Mouse (Mus musculus) thymus, postnatal 14 days (tissue): ENCODE measurements around the gene Nrxn1.

ENCODE experiments used
- DNase-seq: peaks from one replicate; pipeline ENCODE4 v3.0.0; 2021

Gene Nrxn1

GRCm38 (mm10) chr17:90962904-90963531 lies 129.9 kb downstream of the Nrxn1 start:
- no peak for DNase-seq

- DNase-seq, result no peak
Measured at GRCm38 (mm10) chr17:90955221-90955620, 137.7 kb downstream of the Nrxn1 start.

GRCm38 (mm10) chr17:90934929-90935328 lies 157.9 kb downstream of the Nrxn1 start:
- DNase-seq, result no peak

GRCm38 (mm10) chr17:90913320-90913719 lies 179.6 kb downstream of the Nrxn1 start:
- DNase-seq, result no peak

GRCm38 (mm10) chr17:90912746-90913145 lies 180.1 kb downstream of the Nrxn1 start:
- DNase-seq, result no peak

- no peak for DNase-seq
Measured at GRCm38 (mm10) chr17:90912341-90912740, 180.5 kb downstream of the Nrxn1 start.

- no peak for DNase-seq
Measured at GRCm38 (mm10) chr17:90906118-90907093, 186.5 kb downstream of the Nrxn1 start.

GRCm38 (mm10) chr17:90905143-90905542 lies 187.7 kb downstream of the Nrxn1 start:
- DNase-seq, result no peak

GRCm38 (mm10) chr17:90892327-90893259 lies 200.3 kb downstream of the Nrxn1 start:
- no peak for DNase-seq

GRCm38 (mm10) chr17:90891711-90892110 lies 201.2 kb downstream of the Nrxn1 start:
- no peak for DNase-seq

GRCm38 (mm10) chr17:90857225-90857624 lies 235.6 kb downstream of the Nrxn1 start:
- DNase-seq, result no peak

GRCm38 (mm10) chr17:90843876-90844275 lies 249.0 kb downstream of the Nrxn1 start:
- no peak for DNase-seq

- no peak for DNase-seq
Measured at GRCm38 (mm10) chr17:90843072-90843611, 249.7 kb downstream of the Nrxn1 start.

GRCm38 (mm10) chr17:90837022-90837414 lies 255.9 kb downstream of the Nrxn1 start:
- no peak for DNase-seq

GRCm38 (mm10) chr17:90836154-90837021 lies 256.5 kb downstream of the Nrxn1 start:
- no peak for DNase-seq

- DNase-seq, result no peak
Measured at GRCm38 (mm10) chr17:90818340-90818739, 274.5 kb downstream of the Nrxn1 start.

- DNase-seq, result no peak
Measured at GRCm38 (mm10) chr17:90817898-90818297, 275.0 kb downstream of the Nrxn1 start.

- DNase-seq, result no peak
Measured at GRCm38 (mm10) chr17:90815306-90815705, 277.6 kb downstream of the Nrxn1 start.

- DNase-seq, result no peak
Measured at GRCm38 (mm10) chr17:90813760-90814159, 279.1 kb downstream of the Nrxn1 start.

- no peak for DNase-seq
Measured at GRCm38 (mm10) chr17:90812485-90812884, 280.4 kb downstream of the Nrxn1 start.
